Comparison of ENCODE assay signal across 18 mouse cellular contexts in genomic region chr2:74687698-74688555, GRCm38 (mm10). TPM values are rescaled to one million over a fixed set of nuclear protein-coding genes. Genes with fewer than 3 reads are reported as not detected.
DNase-seq lines count a peak whose midpoint lies in the region; ATAC-seq and TF ChIP-seq lines count a peak whose summit lies in the region.
"Had no signal": no experiment of that assay in that cellular context is flagged by ENCODE, and none has a peak within 500 bp of the region (broad histone marks: within the 10 kb centered on the region; RNA-seq: fewer than 3 reads in every experiment).

No protein-coding gene starts in this region.

- H3K36me3 ChIP-seq in hindbrain, embryonic 10.5 days, result no peaks in the 10 kb centered on the region
- no peaks in the 10 kb centered on the region for H3K36me3 ChIP-seq in hindbrain, postnatal 0 days (ENCODE audit: insufficient read depth, low read length)
- H3K36me3 ChIP-seq in E14TG2a.4 (ENCODE audit: insufficient read depth, low read length), result no peaks in the 10 kb centered on the region
- H3K36me3 ChIP-seq in limb, embryonic 12.5 days, result peaks cover 21% of the 10 kb centered on the region; the same call in 1 of the 2 replicates
- H3K36me3 ChIP-seq: lung, embryonic 15.5 days had no signal

- no peak overlapping the region for H3K4me3 ChIP-seq in hindbrain, embryonic 10.5 days
- H3K4me3 ChIP-seq in hindbrain, postnatal 0 days (ENCODE audit: low read length), result no peak overlapping the region
- H3K4me3 ChIP-seq in E14TG2a.4 (replicated peaks; ENCODE audit: low read length), result peak overlapping the region; percentile 46
- H3K4me3 ChIP-seq in limb, embryonic 12.5 days (replicated peaks), result peak overlapping the region; percentile 58
- H3K4me3 ChIP-seq: lung, embryonic 15.5 days had no signal

- no peak overlapping the region for H3K4me2 ChIP-seq in hindbrain, postnatal 0 days (ENCODE audit: low read depth, low read length)
- H3K4me2 ChIP-seq in limb, embryonic 12.5 days, result peak overlapping the region; percentile 92
- H3K4me2 ChIP-seq: lung, embryonic 15.5 days had no signal

- peaks cover 100% of the 10 kb centered on the region for H3K27me3 ChIP-seq in hindbrain, embryonic 10.5 days (ENCODE audit: insufficient read depth, poor library complexity, severe bottlenecking)
- H3K27me3 ChIP-seq in hindbrain, postnatal 0 days (ENCODE audit: insufficient read depth, low read length), result peaks cover 89% of the 10 kb centered on the region
- H3K27me3 ChIP-seq in E14TG2a.4 (ENCODE audit: insufficient read depth, low read length), result peaks cover 90% of the 10 kb centered on the region
- peaks cover 45% of the 10 kb centered on the region for H3K27me3 ChIP-seq in limb, embryonic 12.5 days

- WGBS in hindbrain, embryonic 10.5 days, result under 1% methylated on average over 31 of the region's 31 CpGs
- WGBS in hindbrain, postnatal 0 days, result 1% methylated on average over 31 of the region's 31 CpGs
- 2% methylated on average over 31 of the region's 31 CpGs for WGBS in limb, embryonic 12.5 days

- no peak for ATAC-seq in hindbrain, postnatal 0 days
- no peak for ATAC-seq in limb, embryonic 12.5 days (ENCODE audit: insufficient number of reproducible peaks, insufficient read depth, low FRiP score, low TSS enrichment, low read depth)
- ATAC-seq: hindbrain, embryonic 16.5 days had no signal

- no peak overlapping the region for H3K9ac ChIP-seq in hindbrain, postnatal 0 days (replicated peaks; ENCODE audit: low read length)
- peak overlapping the region; percentile 96 for H3K9ac ChIP-seq in limb, embryonic 12.5 days (replicated peaks)
- H3K9ac ChIP-seq: lung, embryonic 15.5 days had no signal

- H3K4me1 ChIP-seq in hindbrain, embryonic 10.5 days (replicated peaks), result peaks cover 19% of the 10 kb centered on the region
- no peaks in the 10 kb centered on the region for H3K4me1 ChIP-seq in hindbrain, postnatal 0 days (ENCODE audit: insufficient read depth, low read length)
- peaks cover 64% of the 10 kb centered on the region for H3K4me1 ChIP-seq in E14TG2a.4 (replicated peaks; ENCODE audit: low read depth, low read length)
- peaks cover 39% of the 10 kb centered on the region for H3K4me1 ChIP-seq in limb, embryonic 12.5 days (replicated peaks)

- DNase-seq in hindbrain, embryonic 10.5 days (ENCODE audit: low spot score), result peak; percentile 54
- DNase-seq in hindbrain, postnatal 0 days (ENCODE audit: low spot score), result no peak
- peak; percentile 51 for DNase-seq in ZHBTc4 (ENCODE audit: low read depth, low spot score)
- no peak for DNase-seq in right cerebral cortex, postnatal 25 days
- DNase-seq in ovary, postnatal 36 days (ENCODE audit: low spot score), result no peak
- DNase-seq in spleen, postnatal 14 days (ENCODE audit: low spot score in 2 of 2), result no peak
- DNase-seq: cerebellum, adult 11-12 months; layer of hippocampus, adult 9-11 months; left cerebral cortex, postnatal 4 days; right cerebral cortex, postnatal 4 days had no signal

- no peaks in the 10 kb centered on the region for H3K9me3 ChIP-seq in hindbrain, embryonic 10.5 days
- peaks cover 3% of the 10 kb centered on the region; the same call in 1 of the 2 replicates for H3K9me3 ChIP-seq in hindbrain, postnatal 0 days (ENCODE audit: low read length)
- H3K9me3 ChIP-seq in E14TG2a.4 (ENCODE audit: low read length), result no peaks in the 10 kb centered on the region
- no peaks in the 10 kb centered on the region for H3K9me3 ChIP-seq in limb, embryonic 12.5 days
- H3K9me3 ChIP-seq: lung, embryonic 15.5 days had no signal

- TF ChIP-seq CTCF in hindbrain, postnatal 0 days (IDR thresholded peaks at IDR 0.05; ENCODE audit: low read depth), result no peak
- no peak for TF ChIP-seq CTCF in E14TG2a.4 (conservative IDR thresholded peaks at IDR 0.05; ENCODE audit: low read length)

- H3K27ac ChIP-seq in hindbrain, embryonic 10.5 days, result no peak overlapping the region
- H3K27ac ChIP-seq in hindbrain, postnatal 0 days, result no peak overlapping the region
- peak overlapping the region; percentile 92 for H3K27ac ChIP-seq in limb, embryonic 12.5 days
- H3K27ac ChIP-seq: lung, embryonic 15.5 days had no signal

RNA-seq across cellular contexts. Expression of gene Hoxd10, which starts 3.8 kb away (rescaled TPM):
- not detected in 2 replicates for polyA plus RNA-seq in hindbrain, embryonic 10.5 days (2016; fragmentation: Nextera tagmentation; extraction: Ambion mirVana)
- not detected in 2 replicates for total RNA-seq in hindbrain, postnatal 0 days (2014; rRNA removed)
- not detected in 2 replicates for polyA plus RNA-seq in hindbrain, postnatal 0 days (2015; fragmentation: Nextera tagmentation; extraction: Ambion mirVana)
- polyA plus RNA-seq in limb, embryonic 12.5 days (2016; fragmentation: Nextera tagmentation; extraction: Ambion mirVana), result 39.5 and 42.0 TPM in 2 replicates
- total RNA-seq: left cerebral cortex, postnatal 4 days; megakaryocyte, adult 5-6 weeks had no signal
- polyA plus RNA-seq: cortical plate, adult 2 months; heart, embryonic 16.5 days; hindbrain, embryonic 16.5 days had no signal

RNA-seq across cellular contexts. Expression of gene Hoxd11, which starts 8.6 kb away (rescaled TPM):
- not detected in 2 replicates for polyA plus RNA-seq in hindbrain, embryonic 10.5 days (2016; fragmentation: Nextera tagmentation; extraction: Ambion mirVana)
- not detected in 2 replicates for total RNA-seq in hindbrain, postnatal 0 days (2014; rRNA removed)
- not detected in 2 replicates for polyA plus RNA-seq in hindbrain, postnatal 0 days (2015; fragmentation: Nextera tagmentation; extraction: Ambion mirVana)
- polyA plus RNA-seq in limb, embryonic 12.5 days (2016; fragmentation: Nextera tagmentation; extraction: Ambion mirVana), result 55.4 and 62.0 TPM in 2 replicates
- total RNA-seq: left cerebral cortex, postnatal 4 days; megakaryocyte, adult 5-6 weeks had no signal
- polyA plus RNA-seq: cortical plate, adult 2 months; heart, embryonic 16.5 days; hindbrain, embryonic 16.5 days; lung, embryonic 15.5 days had no signal

RNA-seq across cellular contexts. Expression of gene Hoxd9, which starts 9.6 kb away (rescaled TPM):
- not detected in 2 replicates for polyA plus RNA-seq in hindbrain, embryonic 10.5 days (2016; fragmentation: Nextera tagmentation; extraction: Ambion mirVana)
- not detected in 2 replicates for total RNA-seq in hindbrain, postnatal 0 days (2014; rRNA removed)
- polyA plus RNA-seq in hindbrain, postnatal 0 days (2015; fragmentation: Nextera tagmentation; extraction: Ambion mirVana), result not detected in 2 replicates
- polyA plus RNA-seq in limb, embryonic 12.5 days (2016; fragmentation: Nextera tagmentation; extraction: Ambion mirVana), result 17.8 and 19.2 TPM in 2 replicates
- total RNA-seq: left cerebral cortex, postnatal 4 days; megakaryocyte, adult 5-6 weeks had no signal
- polyA plus RNA-seq: cortical plate, adult 2 months; hindbrain, embryonic 16.5 days had no signal

RNA-seq across cellular contexts. Expression of gene Hoxd12, which starts 13.1 kb away (rescaled TPM):
- polyA plus RNA-seq in hindbrain, embryonic 10.5 days (2016; fragmentation: Nextera tagmentation; extraction: Ambion mirVana), result not detected in 2 replicates
- total RNA-seq in hindbrain, postnatal 0 days (2014; rRNA removed), result not detected in 2 replicates
- not detected in 2 replicates for polyA plus RNA-seq in hindbrain, postnatal 0 days (2015; fragmentation: Nextera tagmentation; extraction: Ambion mirVana)
- 113 and 130 TPM in 2 replicates for polyA plus RNA-seq in limb, embryonic 12.5 days (2016; fragmentation: Nextera tagmentation; extraction: Ambion mirVana)
- total RNA-seq: gastrocnemius, postnatal 4 days; left cerebral cortex, postnatal 4 days; megakaryocyte, adult 5-6 weeks had no signal
- polyA plus RNA-seq: cortical plate, adult 2 months; heart, embryonic 16.5 days; hindbrain, embryonic 16.5 days; lung, embryonic 15.5 days had no signal

RNA-seq across cellular contexts. Expression of gene Hoxd8, which starts 16.5 kb away (rescaled TPM):
- not detected in 2 replicates for polyA plus RNA-seq in hindbrain, embryonic 10.5 days (2016; fragmentation: Nextera tagmentation; extraction: Ambion mirVana)
- 0.37 and 9.2 TPM in 2 replicates for total RNA-seq in hindbrain, postnatal 0 days (2014; rRNA removed)
- polyA plus RNA-seq in hindbrain, postnatal 0 days (2015; fragmentation: Nextera tagmentation; extraction: Ambion mirVana), result 0.21 TPM in 1 of 2 replicates, not detected in the other
- polyA plus RNA-seq in limb, embryonic 12.5 days (2016; fragmentation: Nextera tagmentation; extraction: Ambion mirVana), result 7.5 and 7.8 TPM in 2 replicates
- total RNA-seq: megakaryocyte, adult 5-6 weeks had no signal
- polyA plus RNA-seq: cortical plate, adult 2 months had no signal

Comparison
In these comparisons a context has a peak if more than half of its experiments do, and no peak if none do; other contexts are left out.
1. DNase-seq: peak in hindbrain, embryonic 10.5 days (single experiment) and ZHBTc4 (single experiment); none in hindbrain, postnatal 0 days (single experiment), right cerebral cortex, postnatal 25 days (single experiment), ovary, postnatal 36 days (single experiment) and spleen, postnatal 14 days (0 of 2).
2. H3K4me3 ChIP-seq: peak in E14TG2a.4 (single experiment) and limb, embryonic 12.5 days (single experiment); none in hindbrain, embryonic 10.5 days (single experiment) and hindbrain, postnatal 0 days (single experiment).
3. RNA of gene Hoxd10, which starts 3.8 kb away (polyA plus RNA-seq): 39.5 to 42.0 TPM in limb, embryonic 12.5 days; not detected in hindbrain, embryonic 10.5 days and not detected in hindbrain, postnatal 0 days; every median in the first group is over 10 times any median in the second.
4. RNA of gene Hoxd11, which starts 8.6 kb away (polyA plus RNA-seq): 55.4 to 62.0 TPM in limb, embryonic 12.5 days; not detected in hindbrain, embryonic 10.5 days and not detected in hindbrain, postnatal 0 days; every median in the first group is over 10 times any median in the second.
5. RNA of gene Hoxd9, which starts 9.6 kb away (polyA plus RNA-seq): 17.8 to 19.2 TPM in limb, embryonic 12.5 days; not detected in hindbrain, embryonic 10.5 days and not detected in hindbrain, postnatal 0 days; every median in the first group is over 10 times any median in the second.